Mouse (Mus musculus) small intestine, adult 2 months (tissue): ENCODE results near the gene Hspg2.
"Not testable (repeated sequence)": the region's sequence is repeated elsewhere in the genome, so short reads cannot be mapped to it uniquely, and the experiment has no call there.

Source experiments
- CTCF ChIP-seq: fragments of 200-500 bp; IDR thresholded peaks from 2 replicates; pipeline ENCODE4 v1.5.1; 2012; ENCODE audit warnings: low read depth, mild to moderate bottlenecking, control low read depth, inconsistent platforms, low read length, moderate library complexity, mixed read lengths; ENCODE audit not compliant: insufficient replicate concordance, insufficient read length; ENCODE audit errors: extremely low read depth
- POLR2A ChIP-seq: fragments of 200-500 bp; IDR thresholded peaks from 2 replicates; pipeline ENCODE4 v1.6.1; 2012; ENCODE audit warnings: low read depth, mild to moderate bottlenecking, control low read depth, inconsistent platforms, low read length, moderate library complexity

DNA sequence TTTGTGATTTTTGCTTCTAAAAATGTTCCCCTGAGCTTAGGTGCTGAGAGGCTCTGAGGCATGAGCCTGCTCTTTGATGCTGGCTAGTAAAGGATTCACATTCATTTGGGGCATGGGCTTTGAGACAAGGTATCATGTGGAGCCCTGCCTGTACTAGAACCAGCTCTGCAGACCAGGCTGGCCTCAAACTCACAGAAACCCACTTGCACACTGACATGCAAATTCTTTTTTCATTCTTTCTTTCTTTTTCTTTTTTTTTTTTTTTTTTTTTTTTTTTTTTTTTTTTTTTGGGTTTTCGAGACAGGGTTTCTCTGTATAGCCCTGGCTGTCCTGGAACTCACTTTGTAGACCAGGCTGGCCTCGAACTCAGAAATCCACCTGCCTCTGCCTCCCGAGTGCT is 120.5 kb downstream of the Hspg2 start:
- not testable (repeated sequence) for TF ChIP-seq POLR2A, CTCF
